In the genomic region with DNA sequence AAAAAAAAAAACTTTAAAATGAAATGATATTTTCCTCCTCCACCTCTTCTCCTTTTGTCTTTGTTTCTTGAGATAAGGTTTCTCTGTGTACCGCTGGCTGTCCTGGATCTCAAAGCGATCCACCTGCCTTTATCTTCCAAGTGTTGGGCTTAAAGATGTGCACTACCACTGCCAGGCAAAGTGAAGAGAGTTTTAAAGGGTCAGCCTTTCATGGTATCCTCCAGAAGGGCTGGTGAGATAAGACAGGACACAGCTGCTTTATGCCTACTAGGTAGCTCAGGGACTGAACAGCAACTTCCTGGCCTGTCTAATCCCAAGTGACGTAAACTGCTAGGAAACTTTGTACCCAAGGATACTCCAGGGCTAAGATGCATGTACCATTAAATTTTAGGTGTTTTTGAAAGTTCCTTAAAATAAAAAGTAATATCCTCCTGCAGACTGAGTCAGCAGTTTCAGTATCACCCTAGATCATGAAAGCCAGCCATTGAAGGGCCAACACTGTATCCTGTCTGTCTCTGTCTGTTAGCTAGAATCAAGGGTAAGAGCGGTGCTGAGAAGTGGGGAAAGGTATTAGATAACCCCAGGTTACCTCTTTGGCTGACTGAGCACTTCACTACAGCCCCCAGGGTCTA, we compare ENCODE assay signal across 33 mouse cellular contexts. TPM values are rescaled to one million over a fixed set of nuclear protein-coding genes. Genes with fewer than 3 reads are reported as not detected.
A peak's percentile ranks its signal among the peaks of the same experiment; 100 is the strongest.
DNase-seq lines count a peak whose midpoint lies in the region; ATAC-seq lines count a peak whose summit lies in the region.
"Had no signal": no experiment of that assay in that cellular context is flagged by ENCODE, and none has a peak within 500 bp of the region (broad histone marks: within the 10 kb centered on the region; RNA-seq: fewer than 3 reads in every experiment).

No protein-coding gene starts in this region.

- H3K4me2 ChIP-seq in liver, embryonic 13.5 days = no peak overlapping the region
- H3K4me2 ChIP-seq: heart, embryonic 13.5 days; limb, embryonic 15.5 days; midbrain, embryonic 11.5 days; neural tube, embryonic 13.5 days had no signal

- no peaks in the 10 kb centered on the region for H3K36me3 ChIP-seq in liver, embryonic 13.5 days
- H3K36me3 ChIP-seq: heart, embryonic 13.5 days; hindbrain, embryonic 10.5 days; limb, embryonic 10.5 days; limb, embryonic 15.5 days; neural tube, embryonic 13.5 days had no signal

- H3K4me1 ChIP-seq in liver, embryonic 13.5 days (replicated peaks) = peaks cover 12% of the 10 kb centered on the region
- H3K4me1 ChIP-seq: neural tube, embryonic 13.5 days had no signal

- H3K4me3 ChIP-seq in liver, embryonic 13.5 days (replicated peaks) = no peak overlapping the region
- H3K4me3 ChIP-seq: erythroblast, embryonic 14.5 days; heart, embryonic 13.5 days; hindbrain, embryonic 10.5 days; limb, embryonic 10.5 days; limb, embryonic 15.5 days; neural tube, embryonic 13.5 days had no signal

- no peaks in the 10 kb centered on the region for H3K27me3 ChIP-seq in liver, embryonic 13.5 days
- H3K27me3 ChIP-seq: heart, embryonic 13.5 days; limb, embryonic 15.5 days; neural tube, embryonic 13.5 days had no signal

- ATAC-seq in liver, embryonic 13.5 days (ENCODE audit: low read depth) = peak; percentile 58; the same call in 1 of the 2 replicates
- ATAC-seq in cerebellum, adult (ENCODE audit: insufficient number of reproducible peaks, low FRiP score, low TSS enrichment) = no peak
- ATAC-seq: forebrain, embryonic 16.5 days; hindbrain, postnatal 0 days; intestine, postnatal 0 days; lung, postnatal 0 days had no signal

- no peak overlapping the region for H3K27ac ChIP-seq in liver, embryonic 13.5 days
- H3K27ac ChIP-seq: heart, embryonic 13.5 days; hindbrain, embryonic 10.5 days; hindbrain, postnatal 0 days; limb, embryonic 10.5 days; limb, embryonic 15.5 days; neural tube, embryonic 13.5 days had no signal

- no peak overlapping the region for H3K9ac ChIP-seq in liver, embryonic 13.5 days
- H3K9ac ChIP-seq: heart, embryonic 13.5 days; limb, embryonic 15.5 days; neural tube, embryonic 13.5 days had no signal

- DNase-seq in 416B (ENCODE audit: low read depth) (peak; percentile 56), A20 (ENCODE audit: low read depth, low spot score) (peak; percentile 62), MEL-GATA-1-ER (ENCODE audit: extremely low read depth, low read depth) (peak; percentile 30)
- DNase-seq in liver, embryonic 13.5 days = no peak
- no peak for DNase-seq in cerebellum, adult 8-10 months
- no peak for DNase-seq in gastrocnemius, adult 8-10 months (ENCODE audit: low spot score in 2 of 2)
- DNase-seq: adrenal gland, adult 8-10 months; cerebellum, adult 9-10 months; gastrocnemius, postnatal 14 days; heart, adult 18-20 months; heart, postnatal 14 days; kidney, adult 9 months; kidney, postnatal 10 days; layer of hippocampus, postnatal 36 days; lung, adult 18-20 months; lung, postnatal 4 days; right cerebral cortex, postnatal 4 days; thymus, adult 2 months; thymus, postnatal 36 days had no signal

- WGBS in liver, embryonic 13.5 days (ENCODE audit: insufficient replicate concordance) = 17% methylated on average over 4 of the region's 4 CpGs

- H3K9me3 ChIP-seq in liver, embryonic 13.5 days (replicated peaks) = no peaks in the 10 kb centered on the region
- H3K9me3 ChIP-seq: heart, embryonic 13.5 days; hindbrain, embryonic 10.5 days; limb, embryonic 10.5 days; limb, embryonic 15.5 days; neural tube, embryonic 13.5 days had no signal

RNA-seq across cellular contexts. Expression of a gene that starts 23.6 kb away (rescaled TPM):
- 0.14 TPM in 1 of 2 replicates, not detected in the other for polyA plus RNA-seq in liver, embryonic 13.5 days (2015; fragmentation: Nextera tagmentation; extraction: Ambion mirVana)
- total RNA-seq in gastrocnemius, adult 8-10 months (2022) = 1 to 10 TPM in 2 of 4 experiments, under 1 TPM in 2; 0.36 to 2.1 (median 1.3) TPM
- total RNA-seq: hindbrain, postnatal 0 days; midbrain, postnatal 0 days had no signal
- polyA plus RNA-seq: erythroblast, embryonic 14.5 days; forebrain, embryonic 11.5 days had no signal

RNA-seq across cellular contexts. Expression of a gene that starts 56.0 kb away (rescaled TPM):
- 2.4 and 3.2 TPM in 2 replicates for polyA plus RNA-seq in liver, embryonic 13.5 days (2015; fragmentation: Nextera tagmentation; extraction: Ambion mirVana)
- 10 to 100 TPM in 1 of 4 experiments, 1 to 10 TPM in 3; 6.9 to 10.5 (median 8.5) TPM for total RNA-seq in gastrocnemius, adult 8-10 months (2022)
- polyA plus RNA-seq: erythroblast, embryonic 14.5 days had no signal

Comparison
In these comparisons a context has a peak if more than half of its experiments do, and no peak if none do; other contexts are left out.
1. DNase-seq: peak in 416B (single experiment), A20 (single experiment) and MEL-GATA-1-ER (single experiment); none in liver, embryonic 13.5 days (single experiment), cerebellum, adult 8-10 months (single experiment) and gastrocnemius, adult 8-10 months (0 of 2).